Mouse (Mus musculus) C2C12 (cell line): ENCODE results near the gene Pcnx. TPM values are rescaled to one million over a fixed set of nuclear protein-coding genes. Genes with fewer than 3 reads are reported as not detected.

Experiments used
- H3K27me3 ChIP-seq: one replicate; pipeline ENCODE4 v1.6.1; 2011; ENCODE audit not compliant: control insufficient read depth, insufficient read depth, insufficient read length
- H3K36me3 ChIP-seq: one replicate; pipeline ENCODE4 v1.6.1; 2011; ENCODE audit not compliant: control insufficient read depth, insufficient read depth
- H3K4me3 ChIP-seq: one replicate; pipeline ENCODE4 v1.5.1; 2011; ENCODE audit warnings: mild to moderate bottlenecking, control low read depth; ENCODE audit not compliant: poor library complexity, insufficient read depth, severe bottlenecking
- H3K79me2 ChIP-seq: one replicate; pipeline ENCODE4 v1.6.1; 2011; ENCODE audit not compliant: control insufficient read depth, insufficient read depth
- H3K79me3 ChIP-seq: one replicate; pipeline ENCODE4 v1.6.1; 2011; ENCODE audit warnings: low read depth, control low read depth
- H3ac ChIP-seq: one replicate; pipeline ENCODE3; 2011; ENCODE audit warnings: low read depth; ENCODE audit not compliant: control insufficient read depth, insufficient read length
- CEBPB ChIP-seq: IDR thresholded peaks from one replicate; pipeline ENCODE4 v1.6.1; 2011; ENCODE audit warnings: low read depth, mild to moderate bottlenecking, control low read depth, moderate library complexity
- CTCF ChIP-seq: IDR thresholded peaks from one replicate; pipeline ENCODE4 v1.5.1; 2011; ENCODE audit not compliant: control insufficient read depth, insufficient read depth, insufficient read length
- FOSL1 ChIP-seq: IDR thresholded peaks from one replicate; pipeline ENCODE4 v1.8.0; 2011; ENCODE audit warnings: mild to moderate bottlenecking, low read length; ENCODE audit not compliant: poor library complexity, insufficient read depth, severe bottlenecking
- MAX ChIP-seq: IDR thresholded peaks from one replicate; pipeline ENCODE4 v1.6.1; 2011; ENCODE audit warnings: mild to moderate bottlenecking, control low read depth
- MYOD1 ChIP-seq: IDR thresholded peaks from one replicate; pipeline ENCODE4 v1.6.1; 2011; ENCODE audit warnings: low read depth; ENCODE audit not compliant: control insufficient read depth, insufficient read length
- MYOG ChIP-seq: IDR thresholded peaks from one replicate; pipeline ENCODE4 v1.6.1; 2011; ENCODE audit not compliant: control insufficient read depth, insufficient read length; ENCODE audit errors: extremely low read depth
- USF1 ChIP-seq: IDR thresholded peaks from one replicate; pipeline ENCODE4 v1.6.1; 2011; ENCODE audit warnings: low read depth, mild to moderate bottlenecking, control low read depth, moderate library complexity
- polyA plus RNA-seq: library from polyadenylated mRNA; unstranded; fragments of >200 nt; fragmentation: generic; extraction: Trizol; gene quantifications from one replicate; pipeline ENCODE4 v1.2.1, GENCODE M21; 2012; ENCODE audit warnings: missing spikeins

The Pcnx gene
- polyA plus RNA-seq, 1 experiment: 9.1 TPM

DNA sequence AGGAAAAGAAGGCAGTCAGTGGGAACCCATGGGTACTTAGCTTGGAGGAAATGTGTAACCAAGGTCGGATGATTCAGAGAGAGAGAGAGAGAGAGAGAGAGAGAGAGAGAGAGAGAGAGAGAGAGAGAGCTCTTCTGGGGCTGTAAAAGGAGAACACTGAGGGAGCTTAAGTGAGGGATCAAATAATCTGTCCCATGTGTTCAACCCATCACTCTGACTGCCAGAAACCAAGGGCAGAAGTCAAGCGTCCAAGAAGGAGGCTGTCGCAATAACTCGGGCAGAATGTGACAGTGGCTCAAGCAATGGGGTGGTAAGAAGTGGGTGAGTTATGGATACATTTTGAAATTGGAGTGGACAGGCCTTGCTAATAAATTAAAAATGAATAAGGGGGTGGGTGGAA, 37.6 kb upstream of the Pcnx start:
- no peak overlapping the region for H3K4me3 ChIP-seq
- TF ChIP-seq MAX: no peak
- TF ChIP-seq CEBPB: peak; percentile 34
- TF ChIP-seq MYOD1: peak; percentile 21
- no peak overlapping the region for H3ac ChIP-seq
- no peaks in the 10 kb centered on the region for H3K27me3 ChIP-seq
- H3K36me3 ChIP-seq: no peaks in the 10 kb centered on the region
- H3K79me3 ChIP-seq: no peaks in the 10 kb centered on the region
- H3K79me2 ChIP-seq: no peaks in the 10 kb centered on the region

DNA sequence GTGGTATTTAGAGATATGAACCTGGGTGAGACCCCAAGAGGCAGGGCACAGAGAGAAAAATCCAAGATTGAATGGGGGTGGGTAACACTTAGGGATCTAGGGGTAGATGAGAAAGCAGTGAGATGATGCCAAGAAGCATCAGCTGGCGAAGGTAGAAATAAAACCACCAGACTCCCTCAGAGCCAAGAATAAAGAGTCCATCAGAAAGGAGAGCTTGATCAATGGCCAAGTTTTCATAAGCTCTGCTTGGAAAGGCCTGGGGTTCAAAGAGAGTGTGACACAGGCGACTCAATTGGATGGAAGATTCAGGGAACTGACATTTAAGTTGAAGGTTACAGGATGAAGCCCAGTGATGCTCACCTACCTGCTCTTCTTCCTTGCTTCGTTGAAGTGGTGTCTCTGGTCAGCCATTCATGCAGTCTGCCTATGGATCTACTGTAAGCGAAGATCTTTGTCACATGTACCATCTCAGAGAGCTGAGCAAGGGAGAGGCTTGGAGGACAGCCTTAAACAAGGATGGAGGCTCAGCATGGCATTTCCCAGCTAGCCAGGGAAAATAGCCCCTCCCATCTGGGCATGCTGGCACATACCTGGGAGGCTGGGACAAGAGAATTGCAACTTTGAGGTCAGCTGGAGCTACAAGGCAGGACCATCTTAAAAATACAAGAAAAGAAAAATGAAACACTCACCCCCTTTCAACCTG, 36.9 kb upstream of the Pcnx start:
- TF ChIP-seq CTCF (no peak), USF1 (no peak), MYOG (no peak), MYOD1 (no peak), CEBPB (no peak), MAX (no peak), FOSL1 (no peak)

DNA sequence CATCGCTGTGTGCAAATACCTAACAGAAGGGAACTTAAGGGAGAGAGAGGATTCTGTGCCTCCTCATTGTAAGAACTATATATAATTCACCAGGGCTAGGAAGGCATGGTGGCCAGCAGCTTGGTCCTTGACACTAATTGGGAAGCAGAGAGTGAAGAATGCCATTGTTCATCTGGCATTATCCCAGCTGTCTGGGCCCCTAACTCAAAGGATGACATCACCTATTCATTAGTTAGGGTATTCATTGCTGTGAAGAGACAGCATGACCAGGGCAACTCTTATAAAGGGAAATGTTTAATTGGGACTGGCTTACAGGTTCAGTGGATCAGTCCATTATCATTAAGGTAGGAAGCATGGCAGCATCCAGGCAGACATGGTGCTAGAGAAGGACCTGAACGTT, 31.5 kb upstream of the Pcnx start:
- TF ChIP-seq MYOG (no peak), USF1 (no peak), FOSL1 (no peak), MYOD1 (no peak), CEBPB (no peak), MAX (no peak), CTCF (no peak)
- no peaks in the 10 kb centered on the region for H3K79me3 ChIP-seq

More for the DNA sequence above, 36.9 kb upstream of the Pcnx start:
- no peaks in the 10 kb centered on the region for H3K36me3 ChIP-seq
- no peaks in the 10 kb centered on the region for H3K79me2 ChIP-seq
- H3K27me3 ChIP-seq: no peaks in the 10 kb centered on the region
- no peak overlapping the region for H3ac ChIP-seq
- H3K4me3 ChIP-seq: no peak overlapping the region
- H3K79me3 ChIP-seq: no peaks in the 10 kb centered on the region

DNA sequence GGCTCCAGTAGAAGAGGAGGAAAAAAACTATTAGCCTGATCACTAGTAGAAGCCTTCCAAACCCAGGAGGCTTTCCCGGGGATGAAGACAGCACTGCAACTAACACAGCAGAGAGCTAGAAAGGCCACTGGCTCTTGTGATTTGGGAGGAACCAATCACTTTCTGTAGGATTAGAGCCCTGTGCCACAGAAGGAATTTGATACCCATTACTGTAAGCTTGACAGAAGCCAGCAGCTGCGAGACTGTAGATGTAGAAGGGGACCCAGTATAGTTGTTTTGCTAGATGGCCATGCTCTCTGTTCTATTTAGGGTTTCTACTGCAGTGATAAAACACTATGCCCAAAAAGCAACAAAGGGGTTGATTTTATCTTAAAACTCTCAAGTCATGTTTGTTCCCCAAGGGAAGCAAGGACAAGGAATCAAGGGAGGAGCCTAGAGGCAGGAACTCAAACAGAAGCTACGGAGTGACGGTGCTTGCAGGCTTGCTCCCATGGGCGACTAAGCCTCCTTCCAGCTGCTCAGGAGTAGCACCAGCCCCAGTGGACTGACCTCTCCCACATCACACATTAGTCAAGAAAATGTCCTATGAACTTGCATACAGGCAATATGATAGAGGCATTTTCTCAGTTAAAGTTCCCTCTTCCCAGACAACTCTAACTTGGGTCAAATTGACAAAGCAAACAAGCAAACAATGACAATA, 27.6 kb upstream of the Pcnx start:
- Histone ChIP-seq H3K79me2 (no peaks in the 10 kb centered on the region), H3K36me3 (no peaks in the 10 kb centered on the region), H3ac (no peak overlapping the region), H3K27me3 (no peaks in the 10 kb centered on the region), H3K79me3 (no peaks in the 10 kb centered on the region), H3K4me3 (no peak overlapping the region)
- TF ChIP-seq MYOG (no peak), MYOD1 (peak; percentile 90), FOSL1 (no peak), CTCF (no peak), USF1 (no peak), CEBPB (no peak), MAX (no peak)

More for the DNA sequence above, 31.5 kb upstream of the Pcnx start:
- no peak overlapping the region for H3ac ChIP-seq
- H3K36me3 ChIP-seq: no peaks in the 10 kb centered on the region
- no peaks in the 10 kb centered on the region for H3K79me2 ChIP-seq
- H3K4me3 ChIP-seq: no peak overlapping the region
- H3K27me3 ChIP-seq: no peaks in the 10 kb centered on the region

DNA sequence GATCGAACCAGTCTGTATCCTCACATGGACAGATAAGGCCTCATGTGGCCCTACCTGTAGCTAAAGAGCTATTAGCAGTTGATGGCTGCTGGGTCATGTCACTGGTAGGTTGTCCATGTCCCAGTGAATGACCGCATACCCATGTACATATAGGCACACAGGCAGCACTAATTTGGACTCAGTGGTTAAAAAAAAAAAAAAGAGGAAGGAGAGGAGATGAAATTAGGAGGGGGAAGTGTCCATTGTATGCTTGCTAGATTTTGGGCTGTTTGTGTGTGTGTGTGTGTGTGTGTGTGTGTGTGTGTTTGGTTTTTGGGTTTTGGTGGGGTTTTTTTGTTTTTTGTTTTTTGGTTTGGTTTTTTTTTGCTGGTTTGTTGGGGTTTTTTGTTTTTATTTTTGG, 26.7 kb upstream of the Pcnx start:
- H3ac ChIP-seq: no peak overlapping the region
- H3K4me3 ChIP-seq: no peak overlapping the region
- H3K36me3 ChIP-seq: no peaks in the 10 kb centered on the region
- H3K27me3 ChIP-seq: no peaks in the 10 kb centered on the region
- H3K79me2 ChIP-seq: no peaks in the 10 kb centered on the region
- TF ChIP-seq CEBPB (no peak), MYOG (no peak), MYOD1 (no peak), MAX (no peak)
- H3K79me3 ChIP-seq: no peaks in the 10 kb centered on the region

DNA sequence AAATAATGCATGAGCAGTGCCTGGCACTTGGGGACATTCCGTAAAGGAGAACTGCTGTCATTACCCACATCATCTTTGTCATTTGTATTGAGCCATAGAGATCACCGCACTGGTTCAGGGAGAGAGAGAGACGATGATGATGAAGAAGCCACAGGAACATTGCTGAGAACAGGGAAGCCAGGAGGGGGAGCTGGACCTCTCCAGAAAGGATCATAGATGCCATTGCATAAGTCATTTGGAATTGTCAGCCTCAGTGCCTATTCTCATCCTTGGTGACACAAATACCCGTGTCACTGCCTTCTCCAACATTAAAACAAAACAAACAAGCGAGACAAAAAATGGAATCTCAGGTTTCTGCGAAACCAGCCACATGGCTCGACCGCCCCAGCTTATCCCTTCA, 23.7 kb upstream of the Pcnx start:
- no peak for TF ChIP-seq CEBPB
- TF ChIP-seq CTCF: no peak
- TF ChIP-seq FOSL1: no peak
- no peak for TF ChIP-seq MYOD1
- no peak for TF ChIP-seq MYOG
- Histone ChIP-seq H3ac (no peak overlapping the region), H3K4me3 (no peak overlapping the region), H3K36me3 (no peaks in the 10 kb centered on the region), H3K79me2 (no peaks in the 10 kb centered on the region), H3K79me3 (no peaks in the 10 kb centered on the region), H3K27me3 (no peaks in the 10 kb centered on the region)
